Mouse (Mus musculus) liver, postnatal 0 days (tissue): Measurements from ENCODE around the gene Pskh1. TPM values are rescaled to one million over a fixed set of nuclear protein-coding genes. Genes with fewer than 3 reads are reported as not detected.

ENCODE experiments used
- ATAC-seq: fragments of 200-750 bp; cut with Nextera tagmentation; 2 replicates; pipeline ENCODE4 v1.8.0; 2017; ENCODE audit warnings: mild to moderate bottlenecking, moderate library complexity
- DNase-seq: peaks from one replicate; pipeline ENCODE4 v3.0.0-alpha.2; 2016
- H3K27ac ChIP-seq: fragments of 300-500 bp; sonication (generic); 2 replicates; pipeline ENCODE4 v1.5.1; 2014; ENCODE audit warnings: antibody characterized with exemption, moderate library complexity, mild to moderate bottlenecking, low read depth
- H3K27me3 ChIP-seq: fragments of 300-500 bp; sonication (generic); 2 replicates; pipeline ENCODE4 v1.6.1; 2014; ENCODE audit warnings: low read length, control low read depth, mixed read lengths; ENCODE audit not compliant: insufficient read depth
- H3K36me3 ChIP-seq: fragments of 300-500 bp; sonication (generic); replicated peaks from 2 replicates; pipeline ENCODE4 v1.6.1; 2014; ENCODE audit warnings: mild to moderate bottlenecking, control low read depth, low read length, moderate library complexity, mixed read lengths; ENCODE audit not compliant: insufficient read depth
- H3K4me1 ChIP-seq: fragments of 300-500 bp; sonication (generic); 2 replicates; pipeline ENCODE4 v1.6.1; 2014; ENCODE audit warnings: antibody characterized with exemption, mild to moderate bottlenecking, control low read depth; ENCODE audit not compliant: insufficient read depth
- H3K4me2 ChIP-seq: fragments of 300-500 bp; sonication (generic); 2 replicates; pipeline ENCODE4 v1.6.1; 2014; ENCODE audit warnings: low read depth, mild to moderate bottlenecking, low read length, moderate library complexity, mixed read lengths
- H3K4me3 ChIP-seq: fragments of 300-500 bp; sonication (generic); 2 replicates; pipeline ENCODE4 v1.5.1; 2014; ENCODE audit warnings: low read depth, low read length
- H3K9ac ChIP-seq: fragments of 300-500 bp; sonication (generic); replicated peaks from 2 replicates; pipeline ENCODE4 v1.6.1; 2014; ENCODE audit warnings: mild to moderate bottlenecking, moderate library complexity
- H3K9me3 ChIP-seq: fragments of 300-500 bp; sonication (generic); 2 replicates; pipeline ENCODE4 v1.6.1; 2016; ENCODE audit warnings: mild to moderate bottlenecking, control low read depth, low read length, mixed read lengths
- CTCF ChIP-seq: sonication (generic); IDR thresholded peaks from 2 replicates; pipeline ENCODE4 v1.5.1; 2016; ENCODE audit warnings: antibody characterized with exemption, low read depth
- EP300 ChIP-seq: IDR thresholded peaks from 2 replicates; pipeline ENCODE4 v1.6.1; 2016; ENCODE audit warnings: antibody characterized with exemption, low read depth, mild to moderate bottlenecking
- WGBS: fragments of 180-500 bp; shearing (Covaris S2); extraction: QIAGEN DNeasy Blood & Tissue Kit; methylation state at CpG from one replicate; pipeline ENCODE4 v1.1.7; 2014; ENCODE audit not compliant: insufficient replicate concordance; 5-methylcytosine and 5-hydroxymethylcytosine counted together
- microRNA-seq: library from miRNA; unstranded; fragments of <30 nt; microRNA quantifications from one replicate; pipeline ENCODE4, GENCODE M21; 2016
- polyA plus RNA-seq: library from polyadenylated mRNA; unstranded; fragments of >200 nt; fragmentation: Nextera tagmentation; extraction: Ambion mirVana; gene quantifications from 2 replicates; pipeline ENCODE4 v1.2.1, GENCODE M21; 2015

Gene Pskh1
- polyA plus RNA-seq, 1 experiment from 2014 or later, result 11.5 TPM

- TF ChIP-seq CTCF, result no peak
- TF ChIP-seq EP300, result peak; percentile 71
- DNase-seq (peak; percentile 47), ATAC-seq (peak; percentile 43)
- Histone ChIP-seq H3K4me3 (peak overlapping the region; percentile 78), H3K4me2 (peak overlapping the region; percentile 100), H3K27me3 (0 out of 2 replicates have a peak, but pooled peaks cover 3% of the 10 kb centered on the region), H3K36me3 (no peaks in the 10 kb centered on the region), H3K4me1 (peaks cover 24% of the 10 kb centered on the region), H3K9me3 (no peaks in the 10 kb centered on the region), H3K9ac (peak overlapping the region; percentile 8; the same call in 1 of the 2 replicates), H3K27ac (peak overlapping the region; percentile 80)
- 20% methylated on average over 19 of the region's 19 CpGs for WGBS
Measured at GRCm38 (mm10) chr8:105966692-105967311, 66.6 kb downstream of the Pskh1 start.

DNA sequence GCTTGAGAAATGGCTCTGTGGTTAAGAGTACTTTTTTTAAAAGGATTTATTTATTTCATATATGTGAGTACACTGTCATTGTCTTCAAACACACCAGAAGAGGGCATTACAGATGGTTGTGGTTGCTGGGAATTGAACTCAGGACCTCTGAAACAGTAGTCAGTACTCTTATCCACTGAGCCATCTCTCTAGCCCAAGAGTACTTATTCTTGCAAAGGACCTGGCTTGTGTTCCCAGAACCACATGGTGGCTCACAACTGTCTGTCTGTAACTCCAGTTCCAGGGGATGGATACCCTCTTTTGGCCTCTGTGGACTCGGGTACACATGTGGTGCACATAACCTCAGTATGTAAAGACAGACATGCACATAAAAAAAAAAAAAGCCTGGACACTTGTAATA lies 69.1 kb downstream of the Pskh1 start:
- H3K9ac ChIP-seq, result no peak overlapping the region
- no peak overlapping the region for H3K4me3 ChIP-seq
- H3K4me2 ChIP-seq, result no peak overlapping the region
- TF ChIP-seq CTCF, result no peak
- TF ChIP-seq EP300, result no peak
- WGBS, result 60% methylated on average over 1 of the region's 1 CpGs
- H3K9me3 ChIP-seq, result no peaks in the 10 kb centered on the region
- DNase-seq (no peak), ATAC-seq (no peak)
- peaks cover 22% of the 10 kb centered on the region for H3K4me1 ChIP-seq
- H3K27ac ChIP-seq, result no peak overlapping the region
- no peaks in the 10 kb centered on the region for H3K36me3 ChIP-seq
- 0 out of 2 replicates have a peak, but pooled peaks cover 3% of the 10 kb centered on the region for H3K27me3 ChIP-seq

- WGBS, result 78% methylated on average over 8 of the region's 8 CpGs
- Histone ChIP-seq H3K4me2 (no peak overlapping the region), H3K36me3 (no peaks in the 10 kb centered on the region), H3K9me3 (no peaks in the 10 kb centered on the region), H3K4me1 (peaks cover 10% of the 10 kb centered on the region), H3K27ac (no peak overlapping the region), H3K9ac (no peak overlapping the region), H3K4me3 (no peak overlapping the region), H3K27me3 (0 out of 2 replicates have a peak, but pooled peaks cover 3% of the 10 kb centered on the region)
- TF ChIP-seq CTCF (no peak), EP300 (no peak)
- ATAC-seq, result no peak
- DNase-seq, result no peak
Measured at GRCm38 (mm10) chr8:105971019-105971720, 70.9 kb downstream of the Pskh1 start.

DNA sequence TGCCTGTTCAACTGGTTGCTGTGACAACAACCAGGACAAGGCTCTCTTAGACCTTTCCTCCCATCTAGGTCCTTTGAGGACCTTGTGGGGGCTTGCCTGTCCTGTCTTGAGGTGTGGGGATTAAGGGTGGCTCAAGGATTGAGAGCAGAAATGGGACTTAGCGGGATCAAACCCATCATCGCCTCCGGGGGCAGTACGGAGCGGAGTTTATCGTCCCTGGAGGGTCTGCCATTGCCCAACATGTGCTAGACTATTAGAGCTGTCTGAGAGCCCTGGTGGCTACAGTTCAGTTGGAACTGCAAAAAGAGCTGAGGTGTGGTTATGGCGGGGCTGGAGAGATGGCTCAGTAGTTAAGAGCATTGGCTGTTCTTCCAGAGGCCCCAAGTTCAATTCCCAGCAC lies 75.1 kb downstream of the Pskh1 start:
- no peaks in the 10 kb centered on the region for H3K9me3 ChIP-seq
- H3K4me3 ChIP-seq, result no peak overlapping the region
- ATAC-seq (no peak), DNase-seq (no peak)
- H3K36me3 ChIP-seq, result no peaks in the 10 kb centered on the region
- WGBS, result 64% methylated on average over 7 of the region's 7 CpGs
- no peaks in the 10 kb centered on the region for H3K4me1 ChIP-seq
- no peaks in the 10 kb centered on the region for H3K27me3 ChIP-seq
- no peak overlapping the region for H3K9ac ChIP-seq
- TF ChIP-seq CTCF, result no peak
- TF ChIP-seq EP300, result no peak
- no peak overlapping the region for H3K27ac ChIP-seq
- H3K4me2 ChIP-seq, result no peak overlapping the region

- Histone ChIP-seq H3K36me3 (no peaks in the 10 kb centered on the region), H3K9ac (no peak within 1 kb of the TSS), H3K4me3 (no peak within 1 kb of the TSS), H3K4me2 (no peak within 1 kb of the TSS), H3K4me1 (no peaks in the 10 kb centered on the region; the same call in 1 of the 2 replicates), H3K27me3 (no peaks in the 10 kb centered on the region), H3K9me3 (no peaks in the 10 kb centered on the region), H3K27ac (no peak within 1 kb of the TSS)
- ATAC-seq (no peak), DNase-seq (no peak)
- WGBS, result 96% methylated on average over 15 of the region's 15 CpGs
- no peak for TF ChIP-seq EP300
- TF ChIP-seq CTCF, result 0 out of 2 replicates have a peak, but pooled peaks have one; percentile 18
Measured at GRCm38 (mm10) chr8:105979325-105979724, 79.1 kb downstream of the Pskh1 start, which contains the start of gene Dpep3. Gene Dpep3, minus strand, starts transcription at chr8:105979429.

DNA sequence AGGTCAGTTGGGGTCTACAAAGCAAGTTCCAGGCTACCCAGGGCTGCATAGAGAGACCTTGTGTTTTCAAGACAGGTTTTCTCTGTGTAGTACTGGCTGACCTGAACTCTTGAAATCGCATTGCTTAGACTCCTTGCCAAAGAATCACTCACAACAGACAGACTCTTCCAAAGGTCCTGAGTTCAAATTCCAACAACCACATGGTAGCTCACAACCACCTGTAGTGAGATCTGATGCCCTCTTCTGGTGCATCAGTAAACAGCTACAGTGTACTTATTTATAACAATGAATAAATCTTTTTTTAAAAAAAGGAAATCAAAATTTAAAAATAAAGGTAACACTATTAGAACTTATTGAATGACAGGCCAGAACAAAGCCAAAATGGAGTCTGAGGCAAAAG lies 80.9 kb downstream of the Pskh1 start:
- Histone ChIP-seq H3K27ac (no peak overlapping the region), H3K4me3 (no peak overlapping the region), H3K9ac (no peak overlapping the region), H3K27me3 (no peaks in the 10 kb centered on the region), H3K9me3 (no peaks in the 10 kb centered on the region), H3K36me3 (no peaks in the 10 kb centered on the region), H3K4me1 (no peaks in the 10 kb centered on the region; the same call in 1 of the 2 replicates), H3K4me2 (no peak overlapping the region)
- ATAC-seq (no peak), DNase-seq (no peak)
- TF ChIP-seq CTCF (peak; percentile 29; the same call in 1 of the 2 replicates), EP300 (no peak)
- WGBS, result 89% methylated on average over 1 of the region's 1 CpGs

Small RNAs within 50 kb of the gene (microRNA-seq; reads per million reads assigned to microRNA genes)
- not detected for gene Mir7074

Other genes starting within 250 kb of the Pskh1 start
- 0.73 and 0.88 TPM in 2 replicates for gene Carmil2, start 214.2 kb upstream of the Pskh1 start, polyA plus RNA-seq
- 20.6 and 22.4 TPM in 2 replicates for gene Acd, start 199.3 kb upstream of the Pskh1 start, polyA plus RNA-seq
- 5.0 and 6.6 TPM in 2 replicates for gene Pard6a, start 199.3 kb upstream of the Pskh1 start, polyA plus RNA-seq
- not detected in 2 replicates for gene 4933405L10Rik, start 192.8 kb upstream of the Pskh1 start, polyA plus RNA-seq
- 2.9 and 3.3 TPM in 2 replicates for gene Enkd1, start 192.2 kb upstream of the Pskh1 start, polyA plus RNA-seq
- 2.4 and 2.9 TPM in 2 replicates for gene Gfod2, start 141.8 kb upstream of the Pskh1 start, polyA plus RNA-seq
- 18.9 and 20.9 TPM in 2 replicates for gene Ranbp10, start 73.1 kb upstream of the Pskh1 start, polyA plus RNA-seq
- not detected in 2 replicates for gene Tsnaxip1, start 72.7 kb upstream of the Pskh1 start, polyA plus RNA-seq
- 8.9 and 9.0 TPM in 2 replicates for gene Cenpt, start 47.2 kb upstream of the Pskh1 start, polyA plus RNA-seq
- gene Thap11, start 45.3 kb upstream of the Pskh1 start, polyA plus RNA-seq, result 19.6 and 21.5 TPM in 2 replicates
- gene Nutf2, start 39.9 kb upstream of the Pskh1 start, polyA plus RNA-seq, result 67.6 and 71.9 TPM in 2 replicates
- gene Edc4, start 19.6 kb upstream of the Pskh1 start, polyA plus RNA-seq, result 5.8 and 7.2 TPM in 2 replicates
- gene Nrn1l, start 6.9 kb upstream of the Pskh1 start, polyA plus RNA-seq, result not detected in 2 replicates
- 0.16 and 0.31 TPM in 2 replicates for gene Ctrl, start 33.4 kb downstream of the Pskh1 start, polyA plus RNA-seq
- 57.1 and 62.0 TPM in 2 replicates for gene Psmb10, start 38.0 kb downstream of the Pskh1 start, polyA plus RNA-seq
- 322 and 346 TPM in 2 replicates for gene Lcat, start 42.9 kb downstream of the Pskh1 start, polyA plus RNA-seq
- gene Slc12a4, start 65.7 kb downstream of the Pskh1 start, polyA plus RNA-seq, result 5.1 and 5.2 TPM in 2 replicates
- not detected in 2 replicates for gene Dpep3, start 79.0 kb downstream of the Pskh1 start, polyA plus RNA-seq
- 8.2 and 9.5 TPM in 2 replicates for gene Dus2, start 90.9 kb downstream of the Pskh1 start, polyA plus RNA-seq
- gene Dpep2nb, start 105.5 kb downstream of the Pskh1 start, polyA plus RNA-seq, result not detected in 2 replicates
- 13.0 and 14.7 TPM in 2 replicates for gene Ddx28, start 111.4 kb downstream of the Pskh1 start, polyA plus RNA-seq
- 2.3 TPM in 2 replicates for gene Nfatc3, start 158.4 kb downstream of the Pskh1 start, polyA plus RNA-seq
- 24.0 and 26.7 TPM in 2 replicates for gene Esrp2, start 236.5 kb downstream of the Pskh1 start, polyA plus RNA-seq
- gene Pla2g15, start 250.0 kb downstream of the Pskh1 start, polyA plus RNA-seq, result 7.2 and 7.7 TPM in 2 replicates